Mouse (Mus musculus) retina, postnatal 1 day (tissue): ENCODE measurements around the gene Cacng8.

Experiments
- DNase-seq: peaks from one replicate; pipeline ENCODE4 v3.0.0-alpha.2; 2012

Cacng8 gene

GRCm38 (mm10) chr7:3390413-3391080 lies at the start of gene Cacng8:
Cacng8 (plus strand) TSS chr7:3390683.
- peak; percentile 62 for DNase-seq

DNA sequence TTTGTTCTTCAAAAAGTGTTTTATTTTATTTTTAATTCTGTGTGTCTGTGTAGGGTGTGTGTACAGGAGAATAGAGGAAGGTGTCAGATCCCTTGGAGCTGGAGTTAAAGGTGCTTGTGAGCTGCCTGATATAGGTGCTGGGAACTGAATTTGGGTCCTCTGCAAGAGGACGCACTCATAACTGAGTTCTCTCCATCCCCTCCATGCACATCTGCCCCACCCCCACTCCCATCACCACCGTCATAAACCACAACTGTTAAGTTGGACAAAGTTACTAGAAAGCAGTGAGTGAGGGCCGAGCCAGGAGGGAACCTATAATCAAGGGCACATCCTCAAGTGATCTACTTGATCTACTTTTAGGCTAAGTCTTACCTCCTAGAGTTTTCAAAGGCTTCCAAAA lies 46.6 kb upstream of the Cacng8 start:
- DNase-seq = no peak

GRCm38 (mm10) chr7:3345301-3345700 lies 45.2 kb upstream of the Cacng8 start:
- DNase-seq = no peak

- no peak for DNase-seq
Observed at GRCm38 (mm10) chr7:3347366-3348287, 42.9 kb upstream of the Cacng8 start.

GRCm38 (mm10) chr7:3348326-3348725 lies 42.2 kb upstream of the Cacng8 start:
- no peak for DNase-seq

- no peak for DNase-seq
Observed at GRCm38 (mm10) chr7:3349775-3350174, 40.7 kb upstream of the Cacng8 start.

- no peak for DNase-seq
Observed at GRCm38 (mm10) chr7:3351536-3351935, 38.9 kb upstream of the Cacng8 start.

DNA sequence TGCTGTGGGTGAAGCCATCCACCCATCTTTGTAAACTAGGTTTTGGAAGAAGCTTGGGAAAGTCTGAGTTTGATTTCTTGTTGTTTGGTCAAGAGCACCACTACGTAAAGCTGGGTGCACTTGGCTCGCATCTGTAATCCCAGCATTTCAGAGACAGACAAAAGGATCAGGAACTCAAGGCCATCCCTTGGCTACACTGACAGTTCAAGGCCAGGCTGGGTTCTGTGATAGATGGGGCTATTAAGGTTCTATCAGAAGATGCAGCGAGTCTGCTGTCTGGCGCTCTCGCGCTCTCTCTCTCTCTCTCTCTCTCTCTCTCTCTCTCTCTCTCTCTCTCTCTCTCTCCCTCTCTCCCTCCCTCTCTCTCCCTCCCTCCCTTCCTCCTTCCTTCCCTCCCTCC lies 35.6 kb upstream of the Cacng8 start:
- no peak for DNase-seq

- DNase-seq = no peak
Observed at GRCm38 (mm10) chr7:3360678-3361077, 29.8 kb upstream of the Cacng8 start.

DNA sequence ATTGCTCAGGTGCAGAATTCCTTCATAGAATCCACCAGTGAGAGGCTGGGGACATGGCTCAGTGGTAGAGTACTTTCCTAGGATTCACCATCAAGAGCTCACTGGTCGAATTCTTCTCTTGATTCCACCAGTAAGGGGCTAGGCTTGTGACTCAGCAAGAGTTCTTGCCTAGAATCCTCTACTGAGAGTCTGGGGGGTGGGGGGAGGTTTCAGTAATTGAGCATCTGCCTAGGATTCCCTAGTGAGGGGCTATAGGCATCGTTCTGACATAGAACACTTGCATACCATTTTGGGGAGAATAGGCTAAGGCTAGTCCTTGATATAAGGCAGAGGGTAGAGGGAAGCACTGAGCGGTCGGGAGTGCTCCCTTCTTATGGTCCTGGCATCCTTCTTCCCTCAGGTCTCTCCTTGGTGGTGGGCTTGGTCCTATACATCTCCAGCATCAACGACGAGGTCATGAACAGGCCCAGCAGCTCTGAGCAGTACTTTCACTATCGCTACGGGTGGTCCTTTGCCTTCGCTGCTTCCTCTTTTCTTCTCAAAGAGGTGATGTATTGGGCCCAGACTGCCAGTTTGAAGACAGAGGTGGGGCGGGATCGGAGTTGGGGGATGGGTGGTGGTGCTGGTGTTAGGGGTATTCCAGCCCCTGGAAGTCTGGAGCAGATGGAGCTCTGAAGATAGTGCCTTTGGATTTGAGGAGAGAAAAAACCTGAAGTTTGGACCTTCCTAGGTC lies 24.8 kb upstream of the Cacng8 start:
- no peak for DNase-seq

GRCm38 (mm10) chr7:3366705-3367516 lies 23.6 kb upstream of the Cacng8 start:
- no peak for DNase-seq

- no peak for DNase-seq
Observed at GRCm38 (mm10) chr7:3367569-3367968, 22.9 kb upstream of the Cacng8 start.

DNA sequence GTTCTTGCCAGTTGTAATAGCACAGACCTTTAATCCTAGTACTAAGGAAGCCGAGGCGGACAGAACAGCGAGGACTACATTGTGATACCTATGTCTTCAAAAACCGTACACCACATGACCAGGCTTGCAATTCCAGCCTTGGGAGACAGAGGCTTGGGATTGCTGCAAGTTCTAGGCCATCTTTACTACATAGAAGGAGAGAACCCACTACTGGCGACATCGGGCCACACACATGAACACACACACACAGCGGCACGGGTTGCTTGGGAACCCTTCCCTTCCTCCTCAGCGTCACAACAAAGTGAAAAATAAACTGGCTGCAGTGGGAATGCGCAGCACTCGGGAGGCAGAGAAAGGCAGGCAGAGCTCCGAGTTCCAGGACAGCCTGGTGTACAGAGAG lies 22.2 kb upstream of the Cacng8 start:
- no peak for DNase-seq

DNA sequence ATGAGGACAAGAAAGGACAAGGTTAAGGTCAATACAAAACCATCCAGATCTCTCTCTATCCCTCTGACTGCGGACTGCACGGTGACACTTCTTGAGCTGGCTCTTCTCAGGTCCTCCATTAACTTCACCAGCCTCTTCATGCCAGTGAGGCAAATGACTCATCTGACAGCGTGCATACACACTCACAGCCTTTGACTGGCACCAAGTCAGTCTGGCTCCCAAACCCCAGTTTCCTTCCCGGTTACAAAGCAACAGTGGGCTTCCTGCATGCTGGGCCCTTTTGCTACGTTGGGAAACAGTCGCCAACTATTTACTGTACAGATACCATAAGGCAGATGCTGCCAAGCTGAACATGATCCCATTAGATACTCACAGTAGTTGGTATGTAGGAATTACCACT lies 21.3 kb upstream of the Cacng8 start:
- no peak for DNase-seq

- no peak for DNase-seq
Observed at GRCm38 (mm10) chr7:3370407-3370806, 20.1 kb upstream of the Cacng8 start.

DNA sequence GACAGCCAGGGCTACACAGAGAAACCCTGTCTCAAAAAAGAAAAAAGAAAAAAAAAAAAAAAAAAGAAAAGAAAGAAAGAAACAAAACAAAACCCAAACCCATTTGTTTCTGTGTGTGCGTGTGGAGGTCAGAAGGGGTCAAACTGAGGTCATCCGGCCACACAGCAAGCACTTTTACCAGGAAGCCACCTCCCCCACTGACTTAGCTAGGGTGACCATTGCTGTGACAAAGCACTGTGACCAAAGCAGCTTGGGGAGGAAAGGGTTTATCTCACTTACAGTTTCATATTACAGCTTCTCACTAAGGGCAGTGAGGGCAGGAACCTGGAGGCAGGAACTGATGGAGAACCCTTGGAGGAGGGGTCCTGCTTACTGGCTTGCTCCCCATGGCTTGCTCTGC lies 18.1 kb upstream of the Cacng8 start:
- DNase-seq = no peak

- DNase-seq = no peak
Observed at GRCm38 (mm10) chr7:3373754-3374153, 16.7 kb upstream of the Cacng8 start.

DNA sequence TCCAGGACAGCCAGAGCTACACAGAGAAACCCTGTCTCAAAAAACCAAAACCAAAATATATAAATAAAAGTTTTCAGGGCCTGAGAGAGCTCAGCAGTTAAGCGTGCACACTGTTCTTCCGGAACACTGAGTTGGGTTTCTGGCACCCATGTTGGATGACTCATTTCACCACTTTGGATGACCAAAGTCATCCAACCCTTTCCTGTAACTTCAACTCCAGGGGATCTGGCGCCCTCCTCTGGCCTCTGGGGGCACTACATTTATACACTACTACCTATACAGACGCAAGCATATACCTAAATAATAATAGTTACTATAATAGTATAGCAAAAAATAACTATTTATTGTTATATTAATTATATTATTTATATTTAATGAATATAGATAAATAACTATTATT lies 13.7 kb upstream of the Cacng8 start:
- DNase-seq = peak; percentile 48

DNA sequence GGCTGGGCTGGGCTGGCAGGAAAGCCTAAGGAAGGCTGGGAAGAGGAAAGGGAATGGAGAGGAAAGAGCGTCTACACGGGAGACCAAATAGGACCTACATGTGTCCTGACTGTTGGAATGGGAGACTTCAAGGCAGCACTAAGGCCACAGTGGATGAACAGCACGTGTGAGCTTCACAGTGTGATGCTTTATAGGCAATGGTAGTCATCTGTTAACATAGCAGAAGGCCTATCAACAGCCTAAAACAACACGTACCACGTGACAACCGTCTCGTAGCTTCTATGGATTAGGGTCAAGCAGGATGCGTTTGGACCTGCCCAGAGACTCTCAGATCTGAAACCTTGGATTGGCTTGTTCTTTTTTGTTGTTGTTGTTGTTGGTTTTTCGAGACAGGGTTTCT lies 8.4 kb upstream of the Cacng8 start:
- DNase-seq = no peak

DNA sequence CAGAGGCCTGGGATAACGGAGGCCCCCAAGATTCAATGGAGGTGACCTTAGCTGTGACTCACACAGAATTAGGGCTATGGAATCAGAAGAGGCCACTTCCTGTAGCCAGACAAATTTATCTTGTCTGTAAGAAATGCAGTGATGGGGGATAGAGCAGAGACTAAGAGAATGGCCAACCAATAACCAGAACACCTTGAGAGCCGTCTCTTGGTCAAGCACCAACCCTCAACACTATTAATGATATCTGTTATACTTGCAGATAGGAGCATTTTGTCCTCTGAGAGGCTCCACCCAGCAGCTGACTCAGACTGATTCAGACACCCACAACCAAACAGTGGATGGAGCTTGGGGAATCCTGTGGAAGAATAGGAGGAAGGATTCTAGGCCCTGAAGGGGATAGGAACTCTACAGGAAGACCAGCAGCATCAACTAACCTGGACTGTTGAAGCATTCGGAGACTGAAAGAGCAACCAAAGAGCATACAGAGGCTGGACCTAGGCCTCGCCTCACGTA lies 5.6 kb upstream of the Cacng8 start:
- DNase-seq = no peak

GRCm38 (mm10) chr7:3386036-3386730 lies 4.3 kb upstream of the Cacng8 start:
- DNase-seq = no peak

DNA sequence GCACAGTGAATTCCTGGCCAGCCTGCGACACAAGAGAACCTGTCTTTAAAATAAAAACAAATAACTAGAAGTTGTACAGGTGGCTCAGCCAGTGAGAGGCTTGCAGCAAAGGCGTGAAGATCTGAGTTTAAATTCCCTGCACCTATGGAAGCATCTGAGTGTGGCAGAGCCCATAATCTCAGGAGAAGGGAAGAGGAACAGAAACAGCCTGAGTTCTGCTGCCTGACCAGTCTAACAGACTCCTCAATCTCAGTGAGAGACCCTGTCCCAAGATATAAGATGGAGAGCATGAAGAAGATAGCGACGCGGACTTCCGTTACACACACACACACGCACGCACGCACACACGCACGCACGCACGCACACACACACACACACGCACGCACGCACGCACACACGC lies 2.7 kb upstream of the Cacng8 start:
- no peak for DNase-seq
